Mouse (Mus musculus) liver, embryonic 14.5 days (tissue): ENCODE measurements around the gene Dus3l. TPM values are rescaled to one million over a fixed set of nuclear protein-coding genes. Genes with fewer than 3 reads are reported as not detected.

Source experiments
- ATAC-seq: fragments of 200-750 bp; cut with Nextera tagmentation; 2 replicates; pipeline ENCODE4 v1.8.0; 2017; ENCODE audit warnings: moderate number of reproducible peaks, mild to moderate bottlenecking, moderate library complexity; ENCODE audit not compliant: insufficient read depth
- DNase-seq, 3 experiments: peaks; one replicate each; pipeline ENCODE4 v3.0.0-alpha.2; 2012 to 2013; ENCODE audit warnings: low read depth in 3 of 3, low spot score in 3 of 3
- H3K27ac ChIP-seq: fragments of 300-500 bp; sonication (generic); 2 replicates; pipeline ENCODE4 v1.5.1; 2014; ENCODE audit warnings: moderate library complexity, mild to moderate bottlenecking, control low read depth, inconsistent platforms
- H3K27me3 ChIP-seq: fragments of 300-500 bp; sonication (generic); 2 replicates; pipeline ENCODE4 v1.6.1; 2014; ENCODE audit warnings: mild to moderate bottlenecking, low read length, moderate library complexity; ENCODE audit not compliant: control insufficient read depth, insufficient read depth
- H3K36me3 ChIP-seq: fragments of 300-500 bp; sonication (generic); replicated peaks from 2 replicates; pipeline ENCODE4 v1.6.1; 2014; ENCODE audit warnings: low read depth; ENCODE audit not compliant: control insufficient read depth, insufficient read depth
- H3K4me1 ChIP-seq, 2 experiments: fragments of 200-500 bp in 1 of 2; fragments of 300-500 bp in 1 of 2; sonication (generic) in 1 of 2; replicated peaks; 2 replicates each; pipeline ENCODE4 v1.6.1; 2012 to 2014; ENCODE audit warnings: antibody characterized with exemption in 1 of 2, inconsistent platforms in 1 of 2, low read length in 1 of 2; ENCODE audit not compliant: control insufficient read depth in 2 of 2, insufficient read depth in 2 of 2
- H3K4me2 ChIP-seq: fragments of 300-500 bp; sonication (generic); 2 replicates; pipeline ENCODE4 v1.6.1; 2014; ENCODE audit warnings: low read depth, mild to moderate bottlenecking, control low read depth, moderate library complexity
- H3K4me3 ChIP-seq, 2 experiments: fragments of 200-500 bp in 1 of 2; fragments of 300-500 bp in 1 of 2; sonication (generic) in 1 of 2; 2 replicates each; pipeline ENCODE4 v1.5.1; 2012 to 2014; ENCODE audit warnings: low read depth in 2 of 2, low read length in 2 of 2, mild to moderate bottlenecking in 2 of 2, control low read depth in 1 of 2, inconsistent platforms in 1 of 2, moderate library complexity in 1 of 2; ENCODE audit not compliant: insufficient read depth in 1 of 2
- H3K9ac ChIP-seq: fragments of 300-500 bp; sonication (generic); replicated peaks from 2 replicates; pipeline ENCODE4 v1.6.1; 2014; ENCODE audit warnings: mild to moderate bottlenecking, control low read depth, moderate library complexity
- H3K9me3 ChIP-seq: fragments of 300-500 bp; sonication (generic); 2 replicates; pipeline ENCODE4 v1.6.1; 2016; ENCODE audit warnings: low read length, mixed read lengths; ENCODE audit not compliant: control insufficient read depth
- CTCF ChIP-seq: IDR thresholded peaks from 2 replicates; pipeline ENCODE4 v1.5.1; 2016; ENCODE audit warnings: antibody characterized with exemption, low read depth, control low read depth
- EP300 ChIP-seq: IDR thresholded peaks from 2 replicates; pipeline ENCODE4 v1.6.1; 2016; ENCODE audit warnings: antibody characterized with exemption, low read depth
- whole genome bisulfite sequencing: fragments of 180-500 bp; shearing (Covaris S2); extraction: QIAGEN DNeasy Blood & Tissue Kit; methylation state at CpG from one replicate; pipeline ENCODE4 v1.1.7; 2014; ENCODE audit not compliant: insufficient replicate concordance; 5-methylcytosine and 5-hydroxymethylcytosine counted together
- polyA plus RNA-seq, 2 experiments: library from polyadenylated mRNA; depleted of rRNA in 1 of 2; stranded (reverse) in 1 of 2; unstranded in 1 of 2; fragments of >200 nt; fragmentation: Nextera tagmentation in 1 of 2; extraction: Ambion mirVana in 1 of 2; gene quantifications; 2 replicates each; pipeline versions ENCODE4 v1.2.1 to v1.2.3; 2012 to 2014

The Dus3l gene
- polyA plus RNA-seq (2012; rRNA removed) (18.1 and 19.3 TPM in 2 replicates), polyA plus RNA-seq (2014; fragmentation: Nextera tagmentation; extraction: Ambion mirVana) (9.5 and 10.8 TPM in 2 replicates)

- WGBS, result under 1% methylated on average over 58 of the region's 58 CpGs
- Histone ChIP-seq H3K4me1 (peaks cover 31 to 35% of the 10 kb centered on the region in 2 experiments), H3K27me3 (no peaks in the 10 kb centered on the region), H3K4me3 (peak within 1 kb of the TSS; percentile 81 to 84), H3K36me3 (peaks cover 12% of the 10 kb centered on the region), H3K4me2 (peak within 1 kb of the TSS; percentile 87), H3K9ac (peak within 1 kb of the TSS; percentile 90), H3K27ac (peak within 1 kb of the TSS; percentile 92), H3K9me3 (no peaks in the 10 kb centered on the region)
- TF ChIP-seq CTCF (no peak; the same call in 1 of the 2 replicates), EP300 (no peak)
- ATAC-seq (peak; percentile 69), DNase-seq (peak; percentile 80 to 88 (median 83))
Measured at GRCm38 (mm10) chr17:56764474-56765354, at the start of gene Dus3l. Gene Dus3l (plus strand): TSS chr17:56764757.

GRCm38 (mm10) chr17:56715360-56715759 lies 49.2 kb upstream of the Dus3l start:
- H3K9me3 ChIP-seq, result no peaks in the 10 kb centered on the region
- WGBS, result 59% methylated on average over 11 of the region's 11 CpGs
- no peak overlapping the region for H3K4me3 ChIP-seq
- H3K9ac ChIP-seq, result no peak overlapping the region
- no peak overlapping the region for H3K27ac ChIP-seq
- H3K4me2 ChIP-seq, result no peak overlapping the region
- ATAC-seq, result no peak
- TF ChIP-seq EP300 (no peak), CTCF (no peak)
- DNase-seq, result no peak
- H3K27me3 ChIP-seq, result no peaks in the 10 kb centered on the region
- H3K4me1 ChIP-seq, result peaks cover 5 to 9% of the 10 kb centered on the region in 2 experiments; a peak in 3 of 4 replicates
- peaks cover 21% of the 10 kb centered on the region for H3K36me3 ChIP-seq

- H3K36me3 ChIP-seq, result peaks cover 14% of the 10 kb centered on the region
- H3K27ac ChIP-seq, result no peak overlapping the region; the same call in 1 of the 2 replicates
- H3K4me1 ChIP-seq, result peaks cover 5 to 9% of the 10 kb centered on the region in 2 experiments; a peak in 3 of 4 replicates
- 28% methylated on average over 22 of the region's 22 CpGs for WGBS
- ATAC-seq (no peak), DNase-seq (no peak)
- H3K27me3 ChIP-seq, result no peaks in the 10 kb centered on the region
- H3K9ac ChIP-seq, result peak overlapping the region; percentile 63
- H3K4me2 ChIP-seq, result peak overlapping the region; percentile 86
- H3K4me3 ChIP-seq, result peak overlapping the region; percentile 67 to 86
- TF ChIP-seq EP300 (no peak), CTCF (peak; percentile 4; the same call in 1 of the 2 replicates)
- no peaks in the 10 kb centered on the region for H3K9me3 ChIP-seq
Measured at GRCm38 (mm10) chr17:56715914-56716654, 48.5 kb upstream of the Dus3l start.

GRCm38 (mm10) chr17:56716655-56717362 lies 47.7 kb upstream of the Dus3l start:
- DNase-seq (peak; percentile 96 to 98 (median 97)), ATAC-seq (peak; percentile 84)
- Histone ChIP-seq H3K4me2 (peak overlapping the region; percentile 86), H3K4me1 (peaks cover 5 to 9% of the 10 kb centered on the region in 2 experiments; a peak in 3 of 4 replicates), H3K9ac (peak overlapping the region; percentile 80), H3K36me3 (peaks cover 7% of the 10 kb centered on the region), H3K4me3 (peak overlapping the region; percentile 67 to 86), H3K27ac (peak overlapping the region; percentile 83), H3K9me3 (no peaks in the 10 kb centered on the region), H3K27me3 (no peaks in the 10 kb centered on the region)
- TF ChIP-seq CTCF (no peak), EP300 (no peak)
- under 1% methylated on average over 55 of the region's 55 CpGs for WGBS
